8 mouse cellular contexts compared by ENCODE assay signal in the genomic region with DNA sequence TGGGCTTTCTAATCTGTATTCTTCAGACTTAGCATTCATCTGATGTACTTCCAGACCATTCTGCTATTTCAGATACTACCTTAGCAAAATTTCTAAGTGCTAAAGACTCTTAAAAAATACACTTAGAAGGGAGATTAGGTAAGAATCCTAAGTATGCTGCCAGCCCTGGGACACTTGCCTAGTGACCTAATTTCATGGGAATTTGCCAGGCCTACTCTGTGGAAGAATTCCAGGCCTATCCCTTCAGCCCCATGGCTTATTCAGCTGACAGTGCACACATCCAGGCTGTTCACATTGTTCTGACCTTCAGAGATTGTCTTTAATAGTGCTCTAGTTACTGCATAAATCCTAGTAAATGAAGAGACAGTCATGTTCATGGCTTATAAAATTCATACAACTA.
DNase-seq lines count a peak whose midpoint lies in the region; ATAC-seq lines count a peak whose summit lies in the region.

No protein-coding gene starts in this region.

- H3K27me3 ChIP-seq in kidney, embryonic 14.5 days (ENCODE audit: control insufficient read depth, insufficient read depth, low read length): no peaks in the 10 kb centered on the region

- H3K9me3 ChIP-seq in kidney, embryonic 14.5 days (ENCODE audit: control insufficient read depth, low read length): no peaks in the 10 kb centered on the region

- H3K4me3 ChIP-seq in kidney, embryonic 14.5 days (ENCODE audit: low read length): no peak overlapping the region

- H3K27ac ChIP-seq in kidney, embryonic 14.5 days (ENCODE audit: low read depth, low read length): no peak overlapping the region

- H3K9ac ChIP-seq in kidney, embryonic 14.5 days (ENCODE audit: low read depth, low read length): no peak overlapping the region

- no peaks in the 10 kb centered on the region for H3K36me3 ChIP-seq in kidney, embryonic 14.5 days (ENCODE audit: control insufficient read depth, insufficient read depth, low read length)

- peak; percentile 43 for DNase-seq in kidney, adult 11 months
- peak; percentile 82 for DNase-seq in adrenal gland, postnatal 10 days
- peak; percentile 35 for DNase-seq in gastrocnemius, postnatal 14 days
- peak; percentile 61 for DNase-seq in kidney, postnatal 14 days
- DNase-seq in urinary bladder, postnatal 36 days (ENCODE audit: low spot score in 2 of 2): peak; percentile 26 to 68
- no peak for DNase-seq in frontal cortex, postnatal 14 days (ENCODE audit: low spot score in 2 of 2)
- no peak for DNase-seq in embryo, embryonic 10.5 days (ENCODE audit: low spot score)

- H3K4me1 ChIP-seq in kidney, embryonic 14.5 days (ENCODE audit: control insufficient read depth, insufficient read depth, low read length): 0 out of 2 replicates have a peak, but pooled peaks cover 3% of the 10 kb centered on the region

- no peak overlapping the region for H3K4me2 ChIP-seq in kidney, embryonic 14.5 days (replicated peaks; ENCODE audit: low read depth, low read length)

- ATAC-seq in kidney, embryonic 14.5 days (ENCODE audit: low FRiP score, low TSS enrichment): no peak

- intact Hi-C loops in gastrocnemius, postnatal 14 days (cut with DNase I; ENCODE audit: low total_unique reads): loop anchor here (10.0 kb wide), 1 partner anchor 135 kb away; the partner anchor contains the start of gene Nrp1

Comparison
In these comparisons a context has a peak if more than half of its experiments do, and no peak if none do; other contexts are left out.
1. DNase-seq: peak in kidney, adult 11 months (single experiment), adrenal gland, postnatal 10 days (single experiment), gastrocnemius, postnatal 14 days (single experiment), kidney, postnatal 14 days (single experiment) and urinary bladder, postnatal 36 days (2 of 2); none in frontal cortex, postnatal 14 days (0 of 2) and embryo, embryonic 10.5 days (single experiment).